Mouse (Mus musculus): ENCODE results near the gene Tef.

Gene Tef

GRCm38 (mm10) chr15:81802001-81802890, at the start of gene Tef:
Gene Tef, plus strand, starts transcription at chr15:81802421.
- DNase-seq, result peak; percentile 100

- no peak for DNase-seq
Measured at GRCm38 (mm10) chr15:81753669-81754068, 48.6 kb upstream of the Tef start.

- peak; percentile 69 for DNase-seq
Measured at GRCm38 (mm10) chr15:81758701-81759100, 43.5 kb upstream of the Tef start.

- no peak for DNase-seq
Measured at GRCm38 (mm10) chr15:81759542-81759941, 42.7 kb upstream of the Tef start.

- no peak for DNase-seq
Measured at GRCm38 (mm10) chr15:81760361-81761079, 41.7 kb upstream of the Tef start.

- no peak for DNase-seq
Measured at GRCm38 (mm10) chr15:81761381-81761780, 40.8 kb upstream of the Tef start.

GRCm38 (mm10) chr15:81761959-81762358, 40.3 kb upstream of the Tef start:
- no peak for DNase-seq

DNA sequence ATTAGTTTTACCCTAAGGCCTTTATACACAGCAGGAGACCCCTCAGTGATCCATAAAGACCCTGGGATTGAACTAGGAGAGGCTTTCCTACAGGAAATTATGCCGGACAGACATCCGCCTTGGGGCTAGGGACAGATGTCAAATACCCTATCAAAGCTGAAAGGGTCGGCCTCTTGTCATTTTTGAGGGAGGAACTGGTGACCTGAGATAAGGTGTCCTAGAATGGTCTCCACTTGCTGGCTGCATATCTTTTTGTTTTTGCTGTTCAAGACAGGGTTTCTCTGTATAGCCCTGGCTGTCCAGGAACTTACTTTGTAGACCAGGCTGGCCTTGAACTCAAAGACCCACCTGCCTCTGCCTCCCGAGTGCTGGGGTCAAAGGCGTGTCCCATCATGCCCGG, 37.6 kb upstream of the Tef start:
- DNase-seq, result no peak

DNA sequence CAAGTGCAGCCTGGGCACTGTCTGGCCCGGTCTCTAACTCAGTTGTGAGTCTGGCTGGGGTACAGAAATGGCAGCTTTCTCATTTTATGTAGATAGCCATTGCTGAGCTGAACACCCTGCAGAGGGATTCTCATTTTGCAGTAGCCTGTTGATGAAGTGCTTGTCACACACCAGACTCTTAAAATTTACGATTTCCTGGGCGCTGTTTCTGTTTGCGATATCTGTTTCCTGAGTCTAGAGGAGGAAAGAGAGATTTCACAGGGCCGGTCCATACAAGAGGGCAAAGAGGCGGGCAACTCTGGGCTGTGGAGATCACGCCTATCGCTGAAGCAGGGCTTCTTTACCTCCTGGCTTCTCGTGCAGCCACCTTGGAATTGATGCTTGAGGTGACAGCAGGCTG, 36.6 kb upstream of the Tef start:
- no peak for DNase-seq

DNA sequence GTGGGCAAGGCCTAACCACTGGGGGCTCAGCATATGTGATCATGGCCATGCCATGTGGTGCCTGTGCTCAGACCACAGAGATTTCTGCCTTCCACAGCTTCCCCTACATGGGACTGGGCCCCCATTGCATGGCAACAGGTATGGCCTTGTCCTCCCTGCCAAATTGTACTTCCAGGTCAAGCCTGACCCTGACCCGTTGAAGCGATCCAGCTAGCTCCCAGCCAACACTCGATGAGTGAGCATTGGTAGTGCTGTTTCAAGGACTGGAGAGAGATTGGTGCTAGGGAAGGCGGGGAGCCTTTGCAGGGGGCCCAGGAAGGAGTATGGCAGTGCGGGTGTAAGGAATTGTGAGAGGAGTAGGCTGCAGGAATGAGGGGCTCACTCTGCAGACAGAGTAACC, 35.8 kb upstream of the Tef start:
- DNase-seq, result no peak

GRCm38 (mm10) chr15:81769037-81769436, 33.2 kb upstream of the Tef start:
- peak; percentile 22 for DNase-seq

DNA sequence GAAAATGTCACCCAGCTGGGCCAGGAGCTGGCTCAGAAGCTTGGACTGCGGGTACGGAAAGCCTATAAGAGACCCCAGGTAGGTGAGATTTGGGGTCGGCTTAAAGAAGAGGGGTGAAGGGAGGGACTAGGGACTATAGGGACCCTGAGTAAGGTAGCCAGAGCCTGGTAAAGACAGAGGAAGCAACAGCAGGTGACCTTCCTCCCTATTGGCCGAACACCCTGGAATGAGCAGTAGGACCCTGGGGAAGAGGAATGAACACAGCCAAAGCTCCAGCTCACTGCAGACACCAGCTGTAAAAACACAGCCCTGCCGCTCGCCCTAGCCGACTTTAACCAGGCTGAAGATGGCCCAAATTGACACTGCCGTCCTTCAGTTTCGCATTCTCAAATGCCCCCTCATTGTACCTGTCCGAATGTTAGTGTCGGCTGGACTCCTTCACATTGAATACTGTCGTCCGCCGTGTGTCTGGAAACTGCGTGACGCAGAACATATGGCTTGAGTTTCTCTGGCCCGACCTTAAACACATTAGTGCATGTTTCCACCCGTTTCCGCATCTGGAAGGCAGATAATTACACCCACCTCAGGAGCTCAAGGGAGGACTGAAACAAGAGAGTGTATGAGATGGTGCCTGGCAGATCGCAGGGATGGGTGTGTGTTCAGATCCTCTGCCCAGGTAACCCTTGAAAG, 29.6 kb upstream of the Tef start:
- peak; percentile 42 for DNase-seq

- DNase-seq, result peak; percentile 60
Measured at GRCm38 (mm10) chr15:81774505-81775171, 27.6 kb upstream of the Tef start.

DNA sequence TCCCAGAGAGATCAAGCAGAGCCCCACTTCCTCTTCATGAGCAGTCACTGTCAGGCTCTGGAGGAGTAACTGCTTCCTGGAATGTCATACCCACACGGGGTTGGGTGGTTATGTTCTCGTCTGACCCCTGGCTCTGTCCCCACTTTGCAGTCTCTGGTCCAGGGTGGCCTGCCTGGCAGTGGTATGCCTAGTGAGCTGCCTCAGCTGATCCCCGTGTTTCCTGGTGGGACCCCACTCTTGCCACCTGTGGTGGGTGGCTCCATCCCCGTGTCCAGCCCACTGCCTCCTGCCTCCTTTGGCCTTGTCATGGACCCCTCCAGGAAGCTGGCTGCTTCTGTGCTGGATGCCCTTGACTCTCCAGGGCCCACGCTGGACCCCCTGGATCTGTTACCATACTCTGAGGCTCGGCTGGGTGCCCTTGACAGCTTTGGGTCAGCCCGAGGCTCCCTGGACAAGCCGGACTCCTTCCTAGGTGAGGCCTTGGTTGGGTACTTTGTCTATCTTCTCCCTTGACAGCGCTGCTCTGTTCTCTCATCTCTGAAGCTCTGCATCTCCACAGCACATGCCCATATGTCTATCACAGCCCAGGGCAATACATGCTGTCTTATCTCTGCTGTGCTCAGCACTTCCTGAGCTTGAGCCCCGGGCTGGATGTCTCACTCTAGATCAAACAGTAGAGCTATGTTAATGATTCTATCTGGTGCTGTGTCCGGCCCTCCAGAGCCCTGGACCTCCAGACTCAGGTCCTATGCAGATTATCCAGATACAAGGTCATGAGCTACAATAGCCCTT, 25.4 kb upstream of the Tef start:
- no peak for DNase-seq

- no peak for DNase-seq
Measured at GRCm38 (mm10) chr15:81781816-81782215, 20.4 kb upstream of the Tef start.

- DNase-seq, result peak; percentile 56
Measured at GRCm38 (mm10) chr15:81784762-81785161, 17.5 kb upstream of the Tef start.

GRCm38 (mm10) chr15:81785701-81786100, 16.5 kb upstream of the Tef start:
- DNase-seq, result no peak

- DNase-seq, result no peak
Measured at GRCm38 (mm10) chr15:81787525-81787924, 14.7 kb upstream of the Tef start.

- no peak for DNase-seq
Measured at GRCm38 (mm10) chr15:81792444-81792843, 9.8 kb upstream of the Tef start.

DNA sequence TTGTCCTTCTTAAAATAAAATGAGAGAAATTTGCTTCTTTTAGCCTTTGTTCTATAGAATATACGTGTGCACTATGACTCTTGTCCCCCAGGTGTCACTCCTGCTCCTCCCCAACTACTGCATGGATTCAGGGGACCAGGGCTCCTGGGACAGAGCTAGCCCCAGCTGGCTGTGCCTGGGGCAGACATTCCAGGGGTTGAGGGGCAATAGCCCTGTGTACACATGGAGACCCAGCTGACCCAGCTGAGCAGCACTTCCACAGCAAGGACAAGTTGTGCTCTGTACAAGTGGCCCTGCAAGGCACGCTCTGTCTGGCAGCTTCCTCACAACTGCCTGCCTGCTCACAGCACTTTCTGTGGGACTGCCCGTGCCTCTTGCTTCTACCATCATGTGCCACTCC, 6.0 kb upstream of the Tef start:
- peak; percentile 61 for DNase-seq

GRCm38 (mm10) chr15:81797861-81798260, 4.4 kb upstream of the Tef start:
- DNase-seq, result no peak

DNA sequence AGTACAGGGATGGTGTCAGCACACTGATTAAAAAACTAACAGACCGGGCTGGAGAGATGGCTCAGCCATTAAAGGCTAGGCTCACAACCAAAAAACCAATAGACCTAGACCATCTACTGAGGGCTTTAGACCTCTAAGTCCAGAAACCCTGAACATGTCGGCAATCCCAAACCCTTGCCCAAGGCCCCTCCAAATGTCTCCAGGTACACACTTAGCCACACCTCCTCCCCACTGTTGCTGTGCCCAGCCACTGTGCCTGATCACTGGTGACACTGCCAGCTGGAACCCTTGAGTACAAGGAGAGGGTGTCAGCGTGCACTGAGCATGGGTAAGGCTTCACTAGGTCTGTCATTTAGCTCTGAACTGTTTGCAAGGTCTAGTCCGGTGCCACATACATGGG, 3.8 kb upstream of the Tef start:
- DNase-seq, result no peak
